Comparison of ENCODE assay signal across 11 mouse cellular contexts in the genomic region with DNA sequence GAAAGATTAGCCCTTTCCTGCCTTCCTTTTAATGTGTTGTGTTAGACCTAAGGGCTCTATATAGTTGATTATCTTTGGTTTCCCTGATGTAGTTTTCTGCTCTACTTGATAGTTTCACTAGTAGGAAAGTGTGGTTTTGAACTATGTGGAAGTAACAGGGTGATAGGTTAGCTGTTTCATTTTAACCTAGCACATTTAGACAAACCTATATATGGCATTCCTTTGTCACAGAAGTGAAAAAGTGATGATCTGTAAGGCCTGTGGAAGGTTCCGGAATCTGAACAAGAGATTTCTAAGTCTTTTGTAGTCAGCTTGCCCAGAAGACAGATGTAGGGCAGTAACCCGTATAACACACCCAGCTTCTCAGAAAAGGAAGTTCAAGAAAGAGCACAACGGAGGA.
DNase-seq lines count a peak whose midpoint lies in the region; ATAC-seq and TF ChIP-seq lines count a peak whose summit lies in the region.
"Had no signal": no experiment of that assay in that cellular context is flagged by ENCODE, and none has a peak within 500 bp of the region (broad histone marks: within the 10 kb centered on the region; RNA-seq: fewer than 3 reads in every experiment).

No protein-coding gene starts in this region.

- intact Hi-C loops in left cerebral cortex, postnatal 25 days (cut with DNase I) = no loop called here

- no peak overlapping the region for H3K4me2 ChIP-seq in lung, postnatal 0 days (replicated peaks; ENCODE audit: low read depth, low read length)
- H3K4me2 ChIP-seq in forebrain, embryonic 14.5 days (ENCODE audit: low read length) = no peak overlapping the region
- H3K4me2 ChIP-seq: midbrain, embryonic 15.5 days had no signal

- peak overlapping the region; percentile 78 for H3K27ac ChIP-seq in lung, postnatal 0 days (ENCODE audit: low read length)
- H3K27ac ChIP-seq in bone marrow macrophage, adult 2 months (ENCODE audit: insufficient read depth, low read depth, low read length) = peak overlapping the region; percentile 56
- H3K27ac ChIP-seq in forebrain, embryonic 14.5 days (ENCODE audit: low read depth, low read length) = no peak overlapping the region
- H3K27ac ChIP-seq: midbrain, embryonic 15.5 days had no signal

- H3K9ac ChIP-seq in lung, postnatal 0 days (replicated peaks; ENCODE audit: low read depth) = no peak overlapping the region
- H3K9ac ChIP-seq in forebrain, embryonic 14.5 days (ENCODE audit: low read length) = no peak overlapping the region
- H3K9ac ChIP-seq: midbrain, embryonic 15.5 days had no signal

- TF ChIP-seq EP300 in lung, postnatal 0 days (IDR thresholded peaks at IDR 0.05) = no peak

- ATAC-seq in lung, postnatal 0 days = no peak
- peak; percentile 70 for ATAC-seq in CD4-positive, CD25-positive, alpha-beta regulatory T cell, adult 4 months
- peak; percentile 43 for ATAC-seq in megakaryocyte, adult 5-6 weeks (ENCODE audit: poor library complexity, severe bottlenecking)
- no peak for ATAC-seq in forebrain, embryonic 14.5 days
- ATAC-seq: intestine, embryonic 16.5 days; midbrain, embryonic 15.5 days had no signal

- TF ChIP-seq CTCF in lung, postnatal 0 days (IDR thresholded peaks at IDR 0.05) = no peak
- TF ChIP-seq CTCF in bone marrow macrophage, adult 2 months (IDR thresholded peaks at IDR 0.05; ENCODE audit: low read depth, low read length) = no peak

- no peaks in the 10 kb centered on the region for H3K36me3 ChIP-seq in lung, postnatal 0 days (ENCODE audit: insufficient read depth, low read length)
- H3K36me3 ChIP-seq in forebrain, embryonic 14.5 days (ENCODE audit: control insufficient read depth, insufficient read depth, low read length) = no peaks in the 10 kb centered on the region
- H3K36me3 ChIP-seq: midbrain, embryonic 15.5 days had no signal

- H3K4me3 ChIP-seq in lung, postnatal 0 days (ENCODE audit: low read depth, low read length) = no peak overlapping the region
- H3K4me3 ChIP-seq in bone marrow macrophage, adult 2 months (ENCODE audit: insufficient read depth, low read length) = no peak overlapping the region
- no peak overlapping the region for H3K4me3 ChIP-seq in forebrain, embryonic 14.5 days (ENCODE audit: low read depth, low read length)
- H3K4me3 ChIP-seq: midbrain, embryonic 15.5 days had no signal

- H3K27me3 ChIP-seq in lung, postnatal 0 days (replicated peaks; ENCODE audit: insufficient read depth, low read length) = no peaks in the 10 kb centered on the region
- no peaks in the 10 kb centered on the region for H3K27me3 ChIP-seq in forebrain, embryonic 14.5 days (replicated peaks; ENCODE audit: control insufficient read depth, insufficient read depth, low read length)
- H3K27me3 ChIP-seq: midbrain, embryonic 15.5 days had no signal

- H3K9me3 ChIP-seq in lung, postnatal 0 days (ENCODE audit: low read length) = no peaks in the 10 kb centered on the region
- H3K9me3 ChIP-seq in forebrain, embryonic 14.5 days (replicated peaks; ENCODE audit: control insufficient read depth, low read length) = no peaks in the 10 kb centered on the region
- H3K9me3 ChIP-seq: midbrain, embryonic 15.5 days had no signal

- 34% methylated on average over 3 of the region's 3 CpGs for WGBS in lung, postnatal 0 days
- 89% methylated on average over 3 of the region's 3 CpGs for WGBS in forebrain, embryonic 14.5 days

- H3K4me1 ChIP-seq in lung, postnatal 0 days (ENCODE audit: insufficient read depth, low read depth, low read length) = peaks cover 18% of the 10 kb centered on the region; the same call in 1 of the 2 replicates
- peaks cover 29% of the 10 kb centered on the region for H3K4me1 ChIP-seq in bone marrow macrophage, adult 2 months (ENCODE audit: control insufficient read depth, insufficient read depth, low read length)
- no peaks in the 10 kb centered on the region for H3K4me1 ChIP-seq in forebrain, embryonic 14.5 days (ENCODE audit: control insufficient read depth, insufficient read depth, low read length)
- H3K4me1 ChIP-seq: midbrain, embryonic 15.5 days had no signal

- no peak for TF ChIP-seq POLR2A in bone marrow macrophage, adult 2 months (IDR thresholded peaks at IDR 0.05; ENCODE audit: borderline replicate concordance, low read depth, low read length)

- peak; percentile 26 for DNase-seq in lung, postnatal 0 days (ENCODE audit: low spot score)
- no peak for DNase-seq in lung, postnatal 10 days
- no peak for DNase-seq in forebrain, embryonic 14.5 days (ENCODE audit: low spot score)
- no peak for DNase-seq in frontal cortex, postnatal 36 days (ENCODE audit: low spot score in 2 of 2)
- no peak for DNase-seq in left cerebral cortex, postnatal 25 days (ENCODE audit: low spot score in 2 of 2)
- DNase-seq: right cerebral cortex, postnatal 4 days had no signal

Comparison
In these comparisons a context has a peak if more than half of its experiments do, and no peak if none do; other contexts are left out.
1. ATAC-seq: peak in CD4-positive, CD25-positive, alpha-beta regulatory T cell, adult 4 months (single experiment) and megakaryocyte, adult 5-6 weeks (single experiment); none in lung, postnatal 0 days (single experiment) and forebrain, embryonic 14.5 days (single experiment).